Mouse (Mus musculus) fibroblast of lung, adult 2 months (primary cell): ENCODE results near the gene Pea15a.
A peak's percentile ranks its signal among the peaks of the same experiment; 100 is the strongest.

Experiments used
- DNase-seq: peaks from one replicate; pipeline ENCODE4 v3.0.0-alpha.2; 2011; ENCODE audit warnings: low read depth

The Pea15a gene

GRCm38 (mm10) chr1:172179102-172179501 lies 27.5 kb downstream of the Pea15a start:
- no peak for DNase-seq

- no peak for DNase-seq
Observed at GRCm38 (mm10) chr1:172177791-172178190, 28.8 kb downstream of the Pea15a start.

GRCm38 (mm10) chr1:172173181-172173580 lies 33.4 kb downstream of the Pea15a start:
- DNase-seq, result no peak

GRCm38 (mm10) chr1:172172381-172172780 lies 34.2 kb downstream of the Pea15a start:
- DNase-seq, result no peak

- DNase-seq, result no peak
Observed at GRCm38 (mm10) chr1:172169809-172170208, 36.8 kb downstream of the Pea15a start.

GRCm38 (mm10) chr1:172167911-172168310 lies 38.7 kb downstream of the Pea15a start:
- DNase-seq, result no peak

- no peak for DNase-seq
Observed at GRCm38 (mm10) chr1:172162959-172163358, 43.6 kb downstream of the Pea15a start.

GRCm38 (mm10) chr1:172162009-172162408 lies 44.6 kb downstream of the Pea15a start:
- DNase-seq, result no peak

- DNase-seq, result no peak
Observed at GRCm38 (mm10) chr1:172160508-172160907, 46.1 kb downstream of the Pea15a start.

GRCm38 (mm10) chr1:172159970-172160369 lies 46.6 kb downstream of the Pea15a start:
- DNase-seq, result no peak

- DNase-seq, result no peak
Observed at GRCm38 (mm10) chr1:172155518-172155917, 51.1 kb downstream of the Pea15a start.

GRCm38 (mm10) chr1:172154536-172154935 lies 52.1 kb downstream of the Pea15a start:
- no peak for DNase-seq

- DNase-seq, result no peak
Observed at GRCm38 (mm10) chr1:172148955-172149815, 57.4 kb downstream of the Pea15a start.

- no peak for DNase-seq
Observed at GRCm38 (mm10) chr1:172148279-172148954, 58.2 kb downstream of the Pea15a start.

GRCm38 (mm10) chr1:172147835-172148278 lies 58.7 kb downstream of the Pea15a start, which contains the start of gene Dcaf8:
Gene Dcaf8, plus strand, starts transcription at chr1:172148084.
- DNase-seq, result peak; percentile 95
